Mouse (Mus musculus): ENCODE results near the gene Tomm6.
"Not testable (repeated sequence)": the region's sequence is repeated elsewhere in the genome, so short reads cannot be mapped to it uniquely, and the experiment has no call there.

Gene Tomm6

GRCm38 (mm10) chr17:47694503-47695336, 6.5 kb upstream of the Tomm6 start, which contains the start of gene Prickle4:
Prickle4 (minus strand) TSS chr17:47694736.
- DNase-seq (ENCODE audit: low spot score): peak; percentile 99

DNA sequence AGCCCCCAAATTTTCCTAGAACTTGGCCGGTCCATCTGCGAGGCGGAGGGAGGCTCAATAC, 6.1 kb upstream of the Tomm6 start, which contains the start of gene Gm21981:
TSS of gene Gm21981 (minus strand) at position 14 of the 61 bp plus-strand sequence.
- DNase-seq (ENCODE audit: low spot score): no peak

DNA sequence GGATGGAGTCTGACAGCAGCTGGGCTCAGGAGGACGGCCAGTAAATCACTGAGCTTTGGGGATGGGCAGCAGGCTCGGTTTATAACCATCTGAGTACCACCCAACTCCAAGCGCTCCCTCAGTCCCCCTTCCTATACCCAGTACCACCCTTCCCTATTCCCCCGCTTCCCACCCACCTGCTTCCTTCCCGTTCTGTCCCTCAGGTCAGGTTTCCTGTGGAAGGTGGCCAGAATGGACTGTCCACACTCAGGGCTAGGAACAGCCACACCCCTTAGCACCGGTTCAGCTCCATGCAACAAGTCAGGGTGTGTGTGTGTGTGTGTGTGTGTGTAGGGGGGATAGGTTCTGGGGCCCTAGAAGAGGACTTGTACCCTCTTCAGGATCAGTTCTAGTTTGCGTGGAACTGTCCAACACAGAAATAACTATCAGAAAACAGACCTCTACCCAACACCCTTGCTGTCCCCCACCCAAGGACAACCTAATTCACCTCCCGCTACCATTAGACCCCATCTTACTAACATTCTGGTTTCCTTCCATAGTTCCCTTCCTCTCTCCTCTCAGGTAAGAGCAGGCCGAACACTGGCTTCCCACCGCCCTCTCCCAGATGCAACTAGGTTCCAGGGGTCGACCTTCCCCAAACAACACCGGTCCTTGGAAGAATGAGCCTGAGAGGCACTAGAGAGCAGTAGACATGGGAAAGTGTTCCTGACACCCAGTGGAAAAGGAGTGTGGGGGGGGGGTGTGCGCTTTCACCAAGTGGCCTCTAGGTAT, 5.7 kb upstream of the Tomm6 start:
- no peak for DNase-seq (ENCODE audit: low spot score)

GRCm38 (mm10) chr17:47691650-47692049, 3.5 kb upstream of the Tomm6 start:
- no peak for DNase-seq (ENCODE audit: low spot score)

DNA sequence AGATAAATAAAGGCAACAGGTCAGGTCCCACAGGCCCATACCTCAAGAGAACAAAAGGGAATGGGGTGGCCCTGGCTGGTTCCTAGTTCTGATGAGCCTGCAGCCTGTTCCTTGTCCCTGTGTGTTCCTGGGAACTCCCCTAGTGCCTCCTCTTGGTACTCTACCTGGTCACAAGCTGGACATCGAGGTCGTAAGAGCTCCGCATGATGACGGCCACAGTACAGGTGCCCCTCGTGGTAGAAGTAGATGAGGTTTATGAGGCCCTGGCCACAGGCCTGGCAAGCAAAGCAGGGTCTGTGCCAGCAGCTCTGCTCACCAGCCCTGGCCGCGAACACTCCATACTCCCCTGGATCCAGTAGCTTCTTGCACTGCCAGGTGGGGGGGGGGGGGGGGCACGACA, 1.7 kb upstream of the Tomm6 start:
- DNase-seq (ENCODE audit: low spot score): no peak

DNA sequence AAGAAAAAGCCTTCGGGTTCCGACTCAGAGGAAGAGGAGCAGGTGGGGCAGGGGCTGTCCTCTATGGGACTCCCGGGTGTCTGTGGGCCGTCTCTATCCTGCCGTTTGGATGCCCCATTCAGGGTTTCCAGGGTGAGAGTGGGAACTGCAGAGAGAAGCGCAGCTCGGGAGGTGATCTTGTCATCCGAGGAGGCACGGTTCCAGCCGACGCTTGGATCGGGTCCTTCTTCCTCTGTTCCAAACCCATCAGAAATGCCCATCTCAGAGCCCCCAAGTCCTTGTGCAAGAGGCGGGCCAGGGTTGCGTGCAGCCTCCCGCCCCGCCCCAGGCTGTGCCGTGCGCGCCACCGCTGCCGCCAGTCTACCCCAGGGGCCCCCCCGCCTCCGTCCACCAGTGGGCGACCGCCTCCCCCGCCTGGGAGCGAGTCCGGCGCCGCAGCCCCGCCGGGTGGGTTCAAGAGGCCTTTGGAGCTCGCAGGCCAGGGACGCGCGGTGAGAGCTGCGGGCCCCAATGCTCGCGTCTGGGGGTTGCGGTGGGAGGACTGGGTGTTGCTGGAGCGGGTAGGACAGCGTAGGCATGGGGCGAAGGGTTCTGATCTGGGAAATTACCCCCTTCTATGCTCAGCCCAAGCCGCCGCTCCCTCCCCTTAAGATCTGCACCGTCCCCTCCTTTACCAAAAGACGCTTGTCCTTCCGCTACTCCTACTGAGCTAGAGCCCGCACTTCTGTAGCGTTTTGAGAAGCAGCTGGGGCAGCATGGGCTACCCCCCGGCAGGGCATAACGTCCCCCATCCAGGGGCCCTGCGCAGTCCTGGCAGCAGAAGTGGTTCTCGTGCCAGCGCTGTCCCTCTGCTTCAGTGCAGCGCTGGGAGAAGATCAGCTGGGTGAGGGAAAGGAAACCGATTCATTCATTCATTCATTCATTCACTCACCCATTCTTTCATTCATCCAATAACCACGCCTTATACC, 706 bp upstream of the Tomm6 start, which contains the start of gene Frs3:
TSS of gene Frs3 (plus strand) at position 423 of the 968 bp plus-strand sequence.
- DNase-seq (ENCODE audit: low spot score): peak; percentile 85

DNA sequence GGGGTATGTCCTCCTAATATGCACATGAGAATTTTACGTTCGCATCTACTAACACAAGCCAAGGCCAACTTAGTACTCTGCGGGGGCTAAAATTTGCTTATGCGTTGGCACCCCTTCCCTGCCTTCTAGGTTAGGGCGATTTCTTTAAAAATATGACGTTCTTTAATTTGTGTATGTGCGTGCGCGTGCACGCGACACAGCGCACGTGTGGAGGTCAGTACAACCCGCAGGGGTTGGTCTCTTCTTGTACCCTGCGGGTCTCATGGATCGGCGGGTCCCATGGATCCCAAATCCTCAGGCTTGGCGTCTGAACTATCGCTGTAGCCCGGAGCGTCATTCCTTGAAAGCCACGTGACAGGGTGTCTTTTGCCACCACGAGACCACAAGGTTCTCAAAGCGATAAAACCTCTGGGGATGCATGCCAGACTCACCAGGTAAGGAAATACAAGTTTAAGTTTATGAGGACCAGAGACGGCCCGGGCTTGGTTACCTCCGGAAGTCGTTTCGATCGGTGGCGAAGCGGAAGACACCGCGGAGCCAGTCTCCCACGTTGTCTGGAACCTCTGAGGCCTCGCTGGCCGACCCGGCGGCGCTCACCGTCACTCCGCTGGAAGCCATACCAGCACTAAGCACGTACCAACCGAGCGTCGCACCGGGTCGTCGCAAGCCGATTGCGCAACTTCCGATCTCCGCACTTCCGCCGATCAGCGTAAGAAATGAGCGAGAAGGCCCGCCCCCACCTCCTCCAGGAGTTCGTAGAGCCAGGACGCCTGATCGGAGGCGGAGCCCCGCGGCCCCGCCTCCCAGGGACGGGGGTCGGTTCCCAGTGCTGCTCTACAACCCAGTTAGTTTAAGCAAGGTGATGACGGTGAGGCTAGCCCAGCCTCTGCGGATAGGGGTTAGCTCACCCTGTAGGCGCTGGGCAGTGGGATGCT, 510 bp downstream of the Tomm6 start:
- peak; percentile 96 for DNase-seq (ENCODE audit: low spot score)

GRCm38 (mm10) chr17:47682836-47683235, 5.3 kb downstream of the Tomm6 start:
- no peak for DNase-seq (ENCODE audit: low spot score)

GRCm38 (mm10) chr17:47678702-47679101, 9.5 kb downstream of the Tomm6 start:
- DNase-seq (ENCODE audit: low spot score): no peak

- DNase-seq (ENCODE audit: low spot score): no peak
Measured at GRCm38 (mm10) chr17:47678238-47678637, 9.9 kb downstream of the Tomm6 start.

GRCm38 (mm10) chr17:47676581-47676980, 11.6 kb downstream of the Tomm6 start:
- peak; percentile 85 for DNase-seq (ENCODE audit: low spot score)

DNA sequence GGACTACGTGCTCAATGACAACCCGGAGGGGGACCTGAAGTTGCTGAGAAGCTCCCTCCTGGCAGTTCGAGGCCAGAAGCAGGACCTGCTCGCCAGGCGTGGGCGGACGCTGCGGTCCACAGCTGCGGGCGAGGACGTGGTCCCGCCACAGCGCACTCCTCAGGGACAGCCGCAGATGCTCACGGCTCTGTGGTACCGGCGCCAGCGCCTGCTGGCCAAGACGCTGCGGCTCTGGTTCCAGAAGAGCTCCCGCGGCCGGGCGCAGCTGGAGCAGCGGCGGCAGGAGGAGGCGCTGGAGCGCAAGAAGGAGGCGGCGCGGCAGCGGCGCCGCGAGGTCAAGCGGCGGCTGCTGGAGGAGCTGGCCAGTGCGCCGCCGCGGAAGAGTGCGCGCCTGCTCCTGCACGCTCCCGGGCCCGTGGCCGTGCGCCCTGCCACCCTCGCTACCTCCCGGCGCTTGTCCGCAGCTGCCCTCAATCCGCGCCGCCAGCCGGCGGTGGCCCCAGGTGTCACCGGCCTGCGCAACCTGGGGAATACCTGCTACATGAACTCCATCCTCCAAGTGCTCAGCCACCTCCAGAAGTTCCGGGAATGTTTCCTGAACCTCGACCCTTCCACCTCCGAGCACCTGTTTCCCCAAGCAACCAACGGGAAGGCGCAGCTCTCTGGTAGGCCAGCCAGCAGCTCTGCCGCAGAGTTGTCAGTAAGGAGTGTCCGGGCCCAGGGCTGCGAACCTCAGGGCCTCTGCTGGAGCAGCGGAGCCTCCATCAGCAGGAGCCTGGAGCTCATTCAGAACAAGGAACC, 15.7 kb downstream of the Tomm6 start:
- peak; percentile 77 for DNase-seq (ENCODE audit: low spot score)

GRCm38 (mm10) chr17:47671988-47672310, 16.2 kb downstream of the Tomm6 start:
- DNase-seq (ENCODE audit: low spot score): no peak

DNA sequence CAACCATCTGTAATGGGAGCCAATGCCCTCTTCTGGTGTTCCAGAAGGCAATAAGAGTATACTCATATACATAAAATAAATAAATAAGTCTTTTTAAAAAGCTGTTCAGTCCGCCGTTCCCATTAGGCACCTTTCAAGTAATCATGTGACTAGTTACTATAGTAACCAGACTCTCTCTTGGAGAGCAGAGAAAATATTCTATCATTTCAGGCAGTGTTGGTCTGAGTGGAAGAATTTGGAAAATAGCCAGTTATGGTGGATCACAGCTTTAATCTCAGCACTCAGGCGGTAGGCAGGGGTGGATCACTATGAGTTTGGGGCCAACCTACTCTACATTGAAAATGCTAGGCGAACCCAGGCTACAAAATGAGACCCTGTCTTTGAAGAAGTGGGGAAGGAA, 19.0 kb downstream of the Tomm6 start:
- DNase-seq (ENCODE audit: low spot score): no peak

DNA sequence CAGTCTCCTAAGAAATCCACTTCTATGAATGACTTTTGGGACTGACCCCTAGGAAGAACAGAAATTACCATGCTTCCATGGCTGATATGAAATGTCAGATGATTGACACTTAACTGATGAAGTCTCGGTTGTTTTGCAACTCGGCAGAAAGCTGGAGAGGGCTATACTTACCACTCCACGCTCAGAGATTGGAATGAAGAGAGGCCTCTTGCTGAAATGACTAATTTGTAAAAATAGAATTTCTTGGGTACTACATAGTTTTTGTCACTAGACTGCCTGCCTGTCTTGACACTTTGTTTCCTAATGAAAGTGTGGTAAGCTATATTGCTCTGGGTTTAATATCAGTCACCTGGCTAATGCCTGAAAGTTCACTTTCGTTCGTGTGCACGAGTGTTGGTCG, 23.7 kb downstream of the Tomm6 start:
- DNase-seq (ENCODE audit: low spot score): no peak

DNA sequence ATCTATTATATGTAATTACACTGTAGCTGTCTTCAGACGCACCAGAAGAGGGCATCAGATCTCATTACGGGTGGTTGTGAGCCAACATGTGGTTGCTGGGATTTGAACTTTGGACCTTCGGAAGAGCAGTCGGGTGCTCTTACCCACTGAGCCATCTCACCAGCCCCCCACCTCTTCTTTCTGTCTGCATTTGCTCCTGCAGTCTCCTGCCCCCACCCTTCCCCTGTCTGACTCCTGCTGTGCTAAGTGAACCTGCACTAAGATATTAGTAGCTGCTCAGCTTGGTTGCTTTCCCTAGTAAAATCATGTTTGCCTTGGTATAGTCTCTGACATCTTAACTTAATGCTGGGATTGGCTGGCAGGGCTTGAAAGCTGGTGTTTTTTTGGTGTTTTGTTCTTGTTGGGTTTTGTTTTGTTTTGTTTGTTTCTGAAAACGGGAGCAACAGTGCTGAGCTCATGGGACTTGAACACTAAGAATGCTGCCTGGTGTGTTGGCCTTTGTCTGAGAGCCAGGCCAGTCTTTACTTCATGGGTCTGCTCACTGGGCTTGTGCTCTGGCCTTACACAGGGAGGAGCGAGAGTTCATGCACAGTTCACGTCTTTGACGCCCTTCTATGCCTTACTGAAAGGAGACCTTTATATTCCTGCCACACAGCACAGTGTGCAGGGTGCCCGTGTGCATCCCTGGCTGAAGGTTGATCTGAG, 25.0 kb downstream of the Tomm6 start:
- no peak for DNase-seq (ENCODE audit: low spot score)

GRCm38 (mm10) chr17:47658741-47659243, 29.4 kb downstream of the Tomm6 start:
- DNase-seq (ENCODE audit: low spot score): no peak

- DNase-seq (ENCODE audit: low spot score): no peak
Measured at GRCm38 (mm10) chr17:47657901-47658300, 30.3 kb downstream of the Tomm6 start.

DNA sequence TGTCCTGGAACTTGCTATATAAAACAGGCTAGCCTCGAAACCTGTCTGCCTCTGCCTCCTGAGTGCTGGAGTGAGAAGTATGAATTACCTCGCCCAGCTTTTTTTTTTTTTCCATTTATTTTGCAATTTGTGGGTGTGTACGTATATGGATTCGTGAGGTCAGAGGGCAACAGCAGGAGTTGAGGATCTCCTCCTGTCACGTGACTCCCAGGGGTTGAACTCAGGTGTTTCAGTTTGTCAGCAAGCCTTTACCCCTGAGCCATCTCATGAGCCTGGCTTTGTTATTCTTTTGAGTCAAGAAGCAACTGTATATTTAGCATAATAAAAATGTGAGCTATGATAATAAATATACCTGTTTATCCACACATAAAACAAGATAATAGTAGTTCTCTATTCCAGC, 32.5 kb downstream of the Tomm6 start:
- no peak for DNase-seq (ENCODE audit: low spot score)

DNA sequence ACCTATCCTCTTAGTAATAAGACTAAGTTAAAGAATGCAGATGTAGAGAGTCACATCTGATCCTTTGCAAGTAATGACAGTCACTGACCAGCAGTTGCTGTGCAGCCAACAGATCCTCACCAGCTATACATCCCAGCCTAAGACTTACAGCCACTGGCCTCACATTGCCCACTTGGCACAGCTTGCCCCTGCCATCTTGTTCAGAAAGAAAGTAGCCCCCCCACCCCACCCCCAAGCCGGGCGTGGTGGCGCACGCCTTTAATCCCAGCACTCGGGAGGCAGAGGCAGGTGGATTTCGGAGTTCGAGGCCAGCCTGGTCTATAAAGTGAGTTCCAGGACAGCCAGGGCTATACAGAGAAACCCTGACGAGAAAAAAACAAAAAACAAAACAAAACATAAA, 33.8 kb downstream of the Tomm6 start:
- DNase-seq (ENCODE audit: low spot score): not testable (repeated sequence)

All from testis, postnatal 10 days (tissue).